Mouse (Mus musculus): ENCODE measurements around the gene Gpm6a. TPM values are rescaled to one million over a fixed set of nuclear protein-coding genes. Genes with fewer than 3 reads are reported as not detected.

Gpm6a gene
- polyA plus RNA-seq, 1 experiment from 2014 or later, result 2.4 TPM

DNA sequence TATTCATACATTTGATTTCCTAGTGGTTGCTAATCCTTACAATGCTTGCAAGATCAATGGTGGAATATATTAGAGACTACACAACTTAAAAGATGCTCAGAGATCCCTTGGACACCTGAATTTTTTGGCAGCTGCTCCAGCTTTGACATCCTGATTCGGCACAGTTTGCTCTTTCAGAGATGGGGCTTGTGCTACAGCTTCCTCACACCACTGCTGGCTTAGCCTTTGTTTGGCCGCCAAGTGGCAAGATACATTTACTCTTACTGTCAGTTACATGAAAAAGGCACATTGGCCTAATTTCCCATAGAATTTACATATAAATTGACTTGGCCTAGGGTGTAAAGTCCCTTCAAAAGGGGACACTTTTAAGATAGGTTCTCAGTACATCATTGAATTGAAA lies 32.1 kb downstream of the Gpm6a start:
- 65% methylated on average over 2 of the region's 2 CpGs for WGBS
- DNase-seq (ENCODE audit: low spot score) (no peak), ATAC-seq (ENCODE audit: insufficient number of reproducible peaks, low FRiP score, low TSS enrichment, low read depth) (no peak)
- Histone ChIP-seq H3K9me3 (ENCODE audit: control insufficient read depth, low read length) (no peaks in the 10 kb centered on the region), H3K27me3 (ENCODE audit: control insufficient read depth, insufficient read depth, low read length) (no peaks in the 10 kb centered on the region), H3K27ac (replicated peaks; ENCODE audit: low read depth, low read length) (no peak overlapping the region), H3K4me1 (ENCODE audit: control insufficient read depth, insufficient read depth, low read length) (no peaks in the 10 kb centered on the region), H3K4me2 (ENCODE audit: low read depth, severe bottlenecking) (no peak overlapping the region), H3K36me3 (ENCODE audit: control insufficient read depth, insufficient read depth, low read length) (no peaks in the 10 kb centered on the region), H3K4me3 (ENCODE audit: low read depth, low read length) (no peak overlapping the region), H3K9ac (ENCODE audit: low read length) (no peak overlapping the region)

DNA sequence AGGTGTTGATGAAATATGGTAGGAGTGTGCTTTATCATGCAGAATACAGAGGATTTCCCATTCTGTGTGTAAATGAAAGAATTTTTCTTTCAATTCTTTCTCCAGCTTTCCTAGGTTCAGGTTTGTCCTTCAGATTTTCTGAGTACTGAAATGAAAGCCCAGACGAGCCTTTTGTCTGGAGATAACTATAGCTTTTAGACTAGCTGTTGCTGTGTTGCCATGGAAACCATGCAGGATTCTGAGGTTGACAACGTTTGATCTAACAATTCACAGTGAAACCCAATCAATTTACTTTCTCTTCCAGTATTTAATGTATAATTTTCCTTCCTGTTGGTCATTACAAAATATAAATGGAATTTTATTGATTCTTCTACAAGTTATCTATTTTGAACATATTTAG lies 34.5 kb downstream of the Gpm6a start:
- Histone ChIP-seq H3K9ac (ENCODE audit: low read length) (no peak overlapping the region), H3K27me3 (ENCODE audit: control insufficient read depth, insufficient read depth, low read length) (no peaks in the 10 kb centered on the region), H3K4me1 (ENCODE audit: control insufficient read depth, insufficient read depth, low read length) (no peaks in the 10 kb centered on the region), H3K27ac (replicated peaks; ENCODE audit: low read depth, low read length) (no peak overlapping the region), H3K4me2 (ENCODE audit: low read depth, severe bottlenecking) (no peak overlapping the region), H3K9me3 (ENCODE audit: control insufficient read depth, low read length) (no peaks in the 10 kb centered on the region), H3K36me3 (ENCODE audit: control insufficient read depth, insufficient read depth, low read length) (no peaks in the 10 kb centered on the region), H3K4me3 (ENCODE audit: low read depth, low read length) (no peak overlapping the region)
- WGBS, result 42% methylated on average over 2 of the region's 2 CpGs
- DNase-seq (ENCODE audit: low spot score) (no peak), ATAC-seq (ENCODE audit: insufficient number of reproducible peaks, low FRiP score, low TSS enrichment, low read depth) (no peak)

- 72% methylated on average over 3 of the region's 3 CpGs for WGBS
- H3K4me3 ChIP-seq (ENCODE audit: low read depth, low read length), result no peak overlapping the region
- ATAC-seq (ENCODE audit: insufficient number of reproducible peaks, low FRiP score, low TSS enrichment, low read depth) (no peak), DNase-seq (ENCODE audit: low spot score) (no peak)
- no peaks in the 10 kb centered on the region for H3K4me1 ChIP-seq (ENCODE audit: control insufficient read depth, insufficient read depth, low read length)
- H3K9me3 ChIP-seq (ENCODE audit: control insufficient read depth, low read length), result no peaks in the 10 kb centered on the region
- no peak overlapping the region for H3K4me2 ChIP-seq (ENCODE audit: low read depth, severe bottlenecking)
- no peak overlapping the region for H3K9ac ChIP-seq (ENCODE audit: low read length)
- H3K27ac ChIP-seq (replicated peaks; ENCODE audit: low read depth, low read length), result no peak overlapping the region
- no peaks in the 10 kb centered on the region for H3K36me3 ChIP-seq (ENCODE audit: control insufficient read depth, insufficient read depth, low read length)
- no peaks in the 10 kb centered on the region for H3K27me3 ChIP-seq (ENCODE audit: control insufficient read depth, insufficient read depth, low read length)
These were observed 37.4 kb downstream of the Gpm6a start for GRCm38 (mm10) chr8:54991840-54992609.

DNA sequence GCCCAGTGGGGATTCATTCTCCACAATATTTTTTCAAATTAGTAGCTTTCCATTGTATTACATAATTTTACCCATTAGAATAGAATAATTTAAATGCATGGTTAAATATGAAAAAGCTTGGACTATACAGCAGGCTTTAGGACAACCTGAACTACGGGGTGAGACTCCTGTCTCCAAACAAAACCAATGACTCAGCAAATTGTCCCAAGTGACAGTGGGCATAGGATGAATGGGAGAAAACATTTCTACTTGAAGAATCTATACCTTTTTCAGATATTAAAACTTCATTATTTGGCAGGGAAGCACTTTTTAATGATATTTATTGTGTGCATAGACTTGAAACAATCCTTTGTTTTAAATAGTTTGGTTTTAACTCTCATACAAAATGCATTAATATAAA lies 41.0 kb downstream of the Gpm6a start:
- Histone ChIP-seq H3K27ac (replicated peaks; ENCODE audit: low read depth, low read length) (no peak overlapping the region), H3K4me2 (ENCODE audit: low read depth, severe bottlenecking) (no peak overlapping the region), H3K9me3 (ENCODE audit: control insufficient read depth, low read length) (no peaks in the 10 kb centered on the region), H3K27me3 (ENCODE audit: control insufficient read depth, insufficient read depth, low read length) (no peaks in the 10 kb centered on the region), H3K36me3 (ENCODE audit: control insufficient read depth, insufficient read depth, low read length) (no peaks in the 10 kb centered on the region), H3K9ac (ENCODE audit: low read length) (no peak overlapping the region), H3K4me1 (ENCODE audit: control insufficient read depth, insufficient read depth, low read length) (no peaks in the 10 kb centered on the region), H3K4me3 (ENCODE audit: low read depth, low read length) (no peak overlapping the region)
- DNase-seq (ENCODE audit: low spot score) (no peak), ATAC-seq (ENCODE audit: insufficient number of reproducible peaks, low FRiP score, low TSS enrichment, low read depth) (no peak)
- WGBS, result 81% methylated on average over 1 of the region's 1 CpGs

- no peak for ATAC-seq (ENCODE audit: insufficient number of reproducible peaks, low FRiP score, low TSS enrichment, low read depth)
- WGBS, result 90% methylated on average over 1 of the region's 1 CpGs
These were observed 47.8 kb downstream of the Gpm6a start for GRCm38 (mm10) chr8:55002398-55002797.

DNA sequence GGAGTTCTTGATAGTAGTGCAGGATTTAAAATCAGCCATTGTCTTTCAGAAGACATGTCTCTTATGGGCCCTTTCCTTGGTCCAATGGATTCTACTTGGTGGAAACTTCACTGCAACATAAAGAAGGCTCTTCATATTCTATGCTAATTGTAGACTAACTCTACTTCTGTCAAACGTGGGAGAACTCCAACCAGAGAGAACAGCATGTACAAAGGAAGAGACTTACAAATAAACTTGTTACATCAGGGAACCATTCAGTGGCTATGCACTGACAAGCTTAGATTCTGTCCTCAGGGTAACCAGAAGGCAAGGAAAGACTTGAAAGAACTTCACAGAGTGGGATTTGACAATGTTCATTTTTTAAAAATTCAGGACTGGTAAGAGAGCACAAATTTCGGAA lies 48.3 kb downstream of the Gpm6a start:
- WGBS, result 59% methylated on average over 2 of the region's 2 CpGs
- H3K36me3 ChIP-seq (ENCODE audit: control insufficient read depth, insufficient read depth, low read length), result no peaks in the 10 kb centered on the region
- no peaks in the 10 kb centered on the region for H3K27me3 ChIP-seq (ENCODE audit: control insufficient read depth, insufficient read depth, low read length)
- no peaks in the 10 kb centered on the region for H3K4me1 ChIP-seq (ENCODE audit: control insufficient read depth, insufficient read depth, low read length)
- H3K4me2 ChIP-seq (ENCODE audit: low read depth, severe bottlenecking), result no peak overlapping the region
- H3K9me3 ChIP-seq (ENCODE audit: control insufficient read depth, low read length), result no peaks in the 10 kb centered on the region
- H3K27ac ChIP-seq (replicated peaks; ENCODE audit: low read depth, low read length), result no peak overlapping the region
- no peak overlapping the region for H3K4me3 ChIP-seq (ENCODE audit: low read depth, low read length)
- H3K9ac ChIP-seq (ENCODE audit: low read length), result no peak overlapping the region
- DNase-seq (ENCODE audit: low spot score), result no peak
- no peak for ATAC-seq (ENCODE audit: insufficient number of reproducible peaks, low FRiP score, low TSS enrichment, low read depth)

More at GRCm38 (mm10) chr8:55002398-55002797, 47.8 kb downstream of the Gpm6a start:
- Histone ChIP-seq H3K4me2 (ENCODE audit: low read depth, severe bottlenecking) (no peak overlapping the region), H3K9ac (ENCODE audit: low read length) (no peak overlapping the region), H3K4me3 (ENCODE audit: low read depth, low read length) (no peak overlapping the region), H3K27me3 (ENCODE audit: control insufficient read depth, insufficient read depth, low read length) (no peaks in the 10 kb centered on the region), H3K36me3 (ENCODE audit: control insufficient read depth, insufficient read depth, low read length) (no peaks in the 10 kb centered on the region), H3K4me1 (ENCODE audit: control insufficient read depth, insufficient read depth, low read length) (no peaks in the 10 kb centered on the region), H3K27ac (replicated peaks; ENCODE audit: low read depth, low read length) (no peak overlapping the region), H3K9me3 (ENCODE audit: control insufficient read depth, low read length) (no peaks in the 10 kb centered on the region)
- DNase-seq (ENCODE audit: low spot score), result no peak

- Histone ChIP-seq H3K4me3 (ENCODE audit: low read depth, low read length) (no peak overlapping the region), H3K36me3 (ENCODE audit: control insufficient read depth, insufficient read depth, low read length) (no peaks in the 10 kb centered on the region), H3K27me3 (ENCODE audit: control insufficient read depth, insufficient read depth, low read length) (no peaks in the 10 kb centered on the region), H3K4me1 (ENCODE audit: control insufficient read depth, insufficient read depth, low read length) (no peaks in the 10 kb centered on the region), H3K27ac (replicated peaks; ENCODE audit: low read depth, low read length) (no peak overlapping the region), H3K4me2 (ENCODE audit: low read depth, severe bottlenecking) (no peak overlapping the region), H3K9me3 (ENCODE audit: control insufficient read depth, low read length) (no peaks in the 10 kb centered on the region), H3K9ac (ENCODE audit: low read length) (no peak overlapping the region)
- DNase-seq (ENCODE audit: low spot score) (no peak), ATAC-seq (ENCODE audit: insufficient number of reproducible peaks, low FRiP score, low TSS enrichment, low read depth) (no peak)
- WGBS, result 63% methylated on average over 2 of the region's 2 CpGs
These were observed 57.6 kb downstream of the Gpm6a start for GRCm38 (mm10) chr8:55012228-55012627.

GRCm38 (mm10) chr8:55017071-55017470 lies 62.4 kb downstream of the Gpm6a start:
- H3K9me3 ChIP-seq (ENCODE audit: control insufficient read depth, low read length), result no peaks in the 10 kb centered on the region
- no peak overlapping the region for H3K4me2 ChIP-seq (ENCODE audit: low read depth, severe bottlenecking)
- ATAC-seq (ENCODE audit: insufficient number of reproducible peaks, low FRiP score, low TSS enrichment, low read depth) (no peak), DNase-seq (ENCODE audit: low spot score) (no peak)
- no peak overlapping the region for H3K27ac ChIP-seq (replicated peaks; ENCODE audit: low read depth, low read length)
- WGBS, result 74% methylated on average over 1 of the region's 1 CpGs
- no peaks in the 10 kb centered on the region for H3K27me3 ChIP-seq (ENCODE audit: control insufficient read depth, insufficient read depth, low read length)
- H3K9ac ChIP-seq (ENCODE audit: low read length), result no peak overlapping the region
- H3K36me3 ChIP-seq (ENCODE audit: control insufficient read depth, insufficient read depth, low read length), result no peaks in the 10 kb centered on the region
- H3K4me3 ChIP-seq (ENCODE audit: low read depth, low read length), result no peak overlapping the region
- no peaks in the 10 kb centered on the region for H3K4me1 ChIP-seq (ENCODE audit: control insufficient read depth, insufficient read depth, low read length)

Data from limb, embryonic 11.5 days (tissue).